Mouse (Mus musculus) urinary bladder, adult 2 months (tissue): ENCODE data around the gene Aak1. TPM values are rescaled to one million over a fixed set of nuclear protein-coding genes. Genes with fewer than 3 reads are reported as not detected.

ENCODE experiments used
- DNase-seq: peaks from one replicate; pipeline ENCODE4 v3.0.0; 2022; ENCODE audit warnings: low spot score
- polyA plus RNA-seq: library from polyadenylated mRNA; depleted of rRNA; stranded (reverse); fragments of >200 nt; gene quantifications from 2 replicates; pipeline ENCODE4 v1.2.3, GENCODE M21; 2012

Gene Aak1
- polyA plus RNA-seq, 1 experiment: 21.9 TPM

GRCm38 (mm10) chr6:86959006-86959405 is 109.7 kb downstream of the Aak1 start:
- DNase-seq: no peak

- DNase-seq: no peak
These were observed 114.8 kb downstream of the Aak1 start for GRCm38 (mm10) chr6:86963987-86964685.

GRCm38 (mm10) chr6:86967166-86967565 is 117.8 kb downstream of the Aak1 start:
- DNase-seq: no peak

GRCm38 (mm10) chr6:86973956-86974355 is 124.6 kb downstream of the Aak1 start:
- DNase-seq: no peak

- DNase-seq: no peak
These were observed 129.0 kb downstream of the Aak1 start for GRCm38 (mm10) chr6:86978156-86978908.

GRCm38 (mm10) chr6:86978909-86979265 is 129.6 kb downstream of the Aak1 start:
- DNase-seq: no peak

- no peak for DNase-seq
These were observed 131.9 kb downstream of the Aak1 start for GRCm38 (mm10) chr6:86981206-86981605.

- DNase-seq: no peak
These were observed 136.2 kb downstream of the Aak1 start for GRCm38 (mm10) chr6:86985314-86986106.

- no peak for DNase-seq
These were observed 140.3 kb downstream of the Aak1 start for GRCm38 (mm10) chr6:86989576-86989975.

- no peak for DNase-seq
These were observed 141.7 kb downstream of the Aak1 start for GRCm38 (mm10) chr6:86991041-86991440.

GRCm38 (mm10) chr6:86992349-86992748 is 143.0 kb downstream of the Aak1 start:
- no peak for DNase-seq

GRCm38 (mm10) chr6:86994254-86994653 is 144.9 kb downstream of the Aak1 start:
- no peak for DNase-seq

GRCm38 (mm10) chr6:86996629-86997307 is 147.5 kb downstream of the Aak1 start:
- DNase-seq: no peak

- DNase-seq: no peak
These were observed 148.0 kb downstream of the Aak1 start for GRCm38 (mm10) chr6:86997360-86997759.

GRCm38 (mm10) chr6:87001995-87002394 is 152.7 kb downstream of the Aak1 start:
- DNase-seq: no peak

GRCm38 (mm10) chr6:87002521-87003055 is 153.3 kb downstream of the Aak1 start:
- DNase-seq: peak; percentile 40

- no peak for DNase-seq
These were observed 154.8 kb downstream of the Aak1 start for GRCm38 (mm10) chr6:87004099-87004498.

- no peak for DNase-seq
These were observed 156.3 kb downstream of the Aak1 start for GRCm38 (mm10) chr6:87005577-87005976.

- DNase-seq: no peak
These were observed 159.6 kb downstream of the Aak1 start, which contains the start of gene Nfu1 for GRCm38 (mm10) chr6:87008887-87009286. Gene Nfu1, plus strand, starts transcription at chr6:87009236.

GRCm38 (mm10) chr6:87009692-87010328 is 160.5 kb downstream of the Aak1 start:
- DNase-seq: peak; percentile 94

GRCm38 (mm10) chr6:87016916-87017315 is 167.6 kb downstream of the Aak1 start:
- DNase-seq: no peak
